Mouse (Mus musculus): ENCODE measurements at regions not wholly inside any gene's neighbourhood (a gene's known extent, or its start where the extent isn't known, plus 50 kb on each side); places are given as distances from the start of the nearest gene placed in this dataset.

DNA sequence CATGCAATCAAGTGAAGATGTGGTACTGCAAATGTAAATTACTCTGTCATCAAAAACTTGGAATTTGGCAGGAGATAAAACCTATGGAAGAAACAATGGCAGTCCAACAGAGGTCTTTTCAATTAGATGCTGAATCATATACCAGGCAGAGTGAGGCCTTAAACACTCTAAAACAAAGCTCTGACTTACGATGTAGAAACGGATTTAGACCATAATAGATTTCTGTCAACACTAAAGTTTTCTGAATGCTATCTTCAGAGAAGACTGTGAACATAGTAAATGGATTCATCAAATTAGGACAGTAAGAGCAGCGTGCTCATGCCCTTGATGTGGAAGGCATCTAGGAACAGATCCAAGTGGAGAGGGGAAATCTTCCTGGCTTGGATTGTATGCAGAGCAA, 259.8 kb upstream of the Negr1 start:
- TF ChIP-seq CTCF (conservative IDR thresholded peaks at IDR 0.05; ENCODE audit: insufficient read depth, insufficient read length, low read depth, low read length) (no peak), POLR2A (IDR thresholded peaks at IDR 0.05; ENCODE audit: low read depth, low read length) (no peak)
- H3K36me3 ChIP-seq (ENCODE audit: control insufficient read depth, insufficient read depth, low read length): no peaks in the 10 kb centered on the region
- no peaks in the 10 kb centered on the region for H3K27me3 ChIP-seq (replicated peaks; ENCODE audit: control insufficient read depth, insufficient read depth, low read length)
- no peak overlapping the region for H3K4me3 ChIP-seq (ENCODE audit: insufficient read depth, low read depth, low read length)
- 83% methylated on average over 3 of the region's 3 CpGs for WGBS
- H3K4me1 ChIP-seq (ENCODE audit: control insufficient read depth, insufficient read depth, low read length): no peaks in the 10 kb centered on the region
- H3K27ac ChIP-seq (ENCODE audit: insufficient read depth, low read depth, low read length): no peak overlapping the region
- DNase-seq: no peak

GRCm38 (mm10) chr3:156304174-156304573, 257.4 kb upstream of the Negr1 start:
- no peak overlapping the region for H3K27ac ChIP-seq (ENCODE audit: insufficient read depth, low read depth, low read length)
- H3K4me3 ChIP-seq (ENCODE audit: insufficient read depth, low read depth, low read length): no peak overlapping the region
- TF ChIP-seq CTCF (conservative IDR thresholded peaks at IDR 0.05; ENCODE audit: insufficient read depth, insufficient read length, low read depth, low read length): no peak
- no peak for TF ChIP-seq POLR2A (IDR thresholded peaks at IDR 0.05; ENCODE audit: low read depth, low read length)
- 57% methylated on average over 4 of the region's 4 CpGs for WGBS
- no peaks in the 10 kb centered on the region for H3K27me3 ChIP-seq (replicated peaks; ENCODE audit: control insufficient read depth, insufficient read depth, low read length)
- no peak for DNase-seq
- H3K36me3 ChIP-seq (ENCODE audit: control insufficient read depth, insufficient read depth, low read length): no peaks in the 10 kb centered on the region
- no peaks in the 10 kb centered on the region for H3K4me1 ChIP-seq (ENCODE audit: control insufficient read depth, insufficient read depth, low read length)

DNA sequence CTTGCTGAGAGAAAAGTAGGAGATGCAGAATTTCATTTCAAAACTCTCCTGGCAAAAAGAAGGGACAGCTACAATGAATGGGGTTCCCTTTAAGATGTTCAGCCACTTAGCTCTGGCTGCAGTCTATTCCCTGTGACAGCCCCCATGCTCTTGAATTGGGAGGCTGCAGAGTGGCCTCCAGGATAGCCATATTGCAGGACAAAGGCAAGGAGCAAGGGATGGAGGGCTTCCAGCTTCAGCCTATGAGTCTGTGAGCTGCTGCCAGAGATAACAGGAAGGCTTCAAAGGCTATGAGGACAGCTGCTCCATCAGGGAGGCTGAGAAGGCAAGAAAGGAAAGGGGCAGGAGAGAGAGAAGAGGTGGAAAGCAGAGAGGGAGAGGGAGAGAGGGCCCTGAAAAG, 256.5 kb upstream of the Negr1 start:
- Histone ChIP-seq H3K4me1 (ENCODE audit: control insufficient read depth, insufficient read depth, low read length) (no peaks in the 10 kb centered on the region), H3K36me3 (ENCODE audit: control insufficient read depth, insufficient read depth, low read length) (no peaks in the 10 kb centered on the region), H3K27me3 (replicated peaks; ENCODE audit: control insufficient read depth, insufficient read depth, low read length) (no peaks in the 10 kb centered on the region), H3K4me3 (ENCODE audit: insufficient read depth, low read depth, low read length) (no peak overlapping the region), H3K27ac (ENCODE audit: insufficient read depth, low read depth, low read length) (no peak overlapping the region)
- TF ChIP-seq POLR2A (IDR thresholded peaks at IDR 0.05; ENCODE audit: low read depth, low read length) (no peak), CTCF (conservative IDR thresholded peaks at IDR 0.05; ENCODE audit: insufficient read depth, insufficient read length, low read depth, low read length) (no peak)
- DNase-seq: no peak

- WGBS: 62% methylated on average over 6 of the region's 6 CpGs
These were observed 226.4 kb upstream of the Negr1 start for GRCm38 (mm10) chr3:156335033-156335793.

DNA sequence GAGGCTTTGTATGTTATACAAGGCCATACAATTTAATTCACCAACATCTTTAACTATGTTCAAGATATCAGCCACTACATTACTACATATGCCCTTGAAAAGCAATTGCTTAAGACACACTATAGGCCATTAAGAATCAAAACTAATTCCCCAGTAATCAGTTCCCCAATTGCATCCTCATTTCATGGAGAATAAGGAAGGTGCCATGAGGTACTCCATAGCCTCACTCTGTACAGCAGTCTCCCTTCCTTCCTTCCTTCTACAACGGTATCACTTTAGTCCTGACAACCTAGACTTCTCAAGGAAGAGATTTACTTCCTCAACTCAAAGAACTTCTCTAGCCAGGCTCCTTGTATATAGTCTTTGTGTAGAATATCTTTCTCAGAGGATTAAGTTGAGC, 220.1 kb upstream of the Negr1 start:
- no peak for DNase-seq

More at GRCm38 (mm10) chr3:156335033-156335793, 226.4 kb upstream of the Negr1 start:
- no peak overlapping the region for H3K4me3 ChIP-seq (ENCODE audit: insufficient read depth, low read depth, low read length)
- H3K27me3 ChIP-seq (replicated peaks; ENCODE audit: control insufficient read depth, insufficient read depth, low read length): no peaks in the 10 kb centered on the region
- no peak overlapping the region for H3K27ac ChIP-seq (ENCODE audit: insufficient read depth, low read depth, low read length)
- DNase-seq: no peak
- H3K4me1 ChIP-seq (ENCODE audit: control insufficient read depth, insufficient read depth, low read length): no peaks in the 10 kb centered on the region
- TF ChIP-seq POLR2A (IDR thresholded peaks at IDR 0.05; ENCODE audit: low read depth, low read length): no peak
- no peak for TF ChIP-seq CTCF (conservative IDR thresholded peaks at IDR 0.05; ENCODE audit: insufficient read depth, insufficient read length, low read depth, low read length)
- no peaks in the 10 kb centered on the region for H3K36me3 ChIP-seq (ENCODE audit: control insufficient read depth, insufficient read depth, low read length)

GRCm38 (mm10) chr3:156351727-156352126, 209.9 kb upstream of the Negr1 start:
- Histone ChIP-seq H3K27ac (ENCODE audit: insufficient read depth, low read depth, low read length) (no peak overlapping the region), H3K4me3 (ENCODE audit: insufficient read depth, low read depth, low read length) (no peak overlapping the region), H3K4me1 (ENCODE audit: control insufficient read depth, insufficient read depth, low read length) (no peaks in the 10 kb centered on the region), H3K36me3 (ENCODE audit: control insufficient read depth, insufficient read depth, low read length) (no peaks in the 10 kb centered on the region), H3K27me3 (replicated peaks; ENCODE audit: control insufficient read depth, insufficient read depth, low read length) (no peaks in the 10 kb centered on the region)
- 67% methylated on average over 4 of the region's 4 CpGs for WGBS
- no peak for DNase-seq
- TF ChIP-seq CTCF (conservative IDR thresholded peaks at IDR 0.05; ENCODE audit: insufficient read depth, insufficient read length, low read depth, low read length) (no peak), POLR2A (IDR thresholded peaks at IDR 0.05; ENCODE audit: low read depth, low read length) (no peak)

More for the DNA sequence above, 220.1 kb upstream of the Negr1 start:
- TF ChIP-seq POLR2A (IDR thresholded peaks at IDR 0.05; ENCODE audit: low read depth, low read length) (no peak), CTCF (conservative IDR thresholded peaks at IDR 0.05; ENCODE audit: insufficient read depth, insufficient read length, low read depth, low read length) (no peak)
- Histone ChIP-seq H3K4me3 (ENCODE audit: insufficient read depth, low read depth, low read length) (no peak overlapping the region), H3K36me3 (ENCODE audit: control insufficient read depth, insufficient read depth, low read length) (no peaks in the 10 kb centered on the region), H3K4me1 (ENCODE audit: control insufficient read depth, insufficient read depth, low read length) (no peaks in the 10 kb centered on the region), H3K27me3 (replicated peaks; ENCODE audit: control insufficient read depth, insufficient read depth, low read length) (no peaks in the 10 kb centered on the region), H3K27ac (ENCODE audit: insufficient read depth, low read depth, low read length) (no peak overlapping the region)
- 71% methylated on average over 1 of the region's 1 CpGs for WGBS

GRCm38 (mm10) chr3:156353430-156353829, 208.2 kb upstream of the Negr1 start:
- Histone ChIP-seq H3K4me3 (ENCODE audit: insufficient read depth, low read depth, low read length) (no peak overlapping the region), H3K27ac (ENCODE audit: insufficient read depth, low read depth, low read length) (no peak overlapping the region), H3K27me3 (replicated peaks; ENCODE audit: control insufficient read depth, insufficient read depth, low read length) (no peaks in the 10 kb centered on the region), H3K4me1 (ENCODE audit: control insufficient read depth, insufficient read depth, low read length) (no peaks in the 10 kb centered on the region), H3K36me3 (ENCODE audit: control insufficient read depth, insufficient read depth, low read length) (no peaks in the 10 kb centered on the region)
- WGBS: 61% methylated on average over 3 of the region's 3 CpGs
- TF ChIP-seq CTCF (conservative IDR thresholded peaks at IDR 0.05; ENCODE audit: insufficient read depth, insufficient read length, low read depth, low read length) (no peak), POLR2A (IDR thresholded peaks at IDR 0.05; ENCODE audit: low read depth, low read length) (no peak)
- no peak for DNase-seq
